Mouse (Mus musculus) CH12F3 (cell line): ENCODE results near the gene Mrpl51.

Source experiments
- in situ Hi-C: fragments of 300-500 bp; cut with MboI; formaldehyde crosslinking; loops from 2 replicates; pipeline ENCODE4 v1.14.3; 2020; ENCODE audit warnings: low sequenced_read_pairs

The Mrpl51 gene

GRCm38 (mm10) chr6:125191332-125192015, at the start of gene Mrpl51, which contains the start of gene Ncapd2:
Gene Mrpl51 (plus strand): TSS chr6:125191801.
Gene Ncapd2 (minus strand): TSS chr6:125191701.
- in situ Hi-C loops: no loop called here

- in situ Hi-C loops: no loop called here
Observed at GRCm38 (mm10) chr6:125142436-125142835, 49.2 kb upstream of the Mrpl51 start.

GRCm38 (mm10) chr6:125143128-125143527, 48.5 kb upstream of the Mrpl51 start:
- in situ Hi-C loops: no loop called here

GRCm38 (mm10) chr6:125143904-125144303, 47.7 kb upstream of the Mrpl51 start:
- in situ Hi-C loops: no loop called here

GRCm38 (mm10) chr6:125145001-125145400, 46.6 kb upstream of the Mrpl51 start, which contains the start of gene Iffo1:
Gene Iffo1 (plus strand): TSS chr6:125145241.
- in situ Hi-C loops: no loop called here

GRCm38 (mm10) chr6:125145479-125145951, 46.1 kb upstream of the Mrpl51 start:
- in situ Hi-C loops: no loop called here

GRCm38 (mm10) chr6:125146148-125146547, 45.5 kb upstream of the Mrpl51 start:
- in situ Hi-C loops: no loop called here

- in situ Hi-C loops: no loop called here
Observed at GRCm38 (mm10) chr6:125146797-125147196, 44.8 kb upstream of the Mrpl51 start.

GRCm38 (mm10) chr6:125147329-125147728, 44.3 kb upstream of the Mrpl51 start:
- in situ Hi-C loops: no loop called here

- in situ Hi-C loops: no loop called here
Observed at GRCm38 (mm10) chr6:125148251-125148925, 43.2 kb upstream of the Mrpl51 start.

GRCm38 (mm10) chr6:125148926-125149568, 42.6 kb upstream of the Mrpl51 start:
- in situ Hi-C loops: no loop called here

GRCm38 (mm10) chr6:125149569-125149950, 42.0 kb upstream of the Mrpl51 start:
- in situ Hi-C loops: no loop called here

GRCm38 (mm10) chr6:125152212-125153017, 39.2 kb upstream of the Mrpl51 start:
- in situ Hi-C loops: loop anchor here (10.0 kb wide), 1 partner anchor 122 kb away; no protein-coding TSS in a partner anchor

GRCm38 (mm10) chr6:125153018-125153389, 38.6 kb upstream of the Mrpl51 start:
- in situ Hi-C loops: loop anchor here (10.0 kb wide), 1 partner anchor 122 kb away; no protein-coding TSS in a partner anchor

- in situ Hi-C loops: loop anchor here (10.0 kb wide), 1 partner anchor 121 kb away; no protein-coding TSS in a partner anchor
Observed at GRCm38 (mm10) chr6:125153682-125154081, 37.9 kb upstream of the Mrpl51 start.

GRCm38 (mm10) chr6:125154550-125154949, 37.1 kb upstream of the Mrpl51 start:
- in situ Hi-C loops: loop anchor here (10.0 kb wide), 1 partner anchor 120 kb away; no protein-coding TSS in a partner anchor

GRCm38 (mm10) chr6:125155262-125155661, 36.3 kb upstream of the Mrpl51 start:
- in situ Hi-C loops: loop anchor here (10.0 kb wide), 1 partner anchor 120 kb away; no protein-coding TSS in a partner anchor

GRCm38 (mm10) chr6:125156491-125156890, 35.1 kb upstream of the Mrpl51 start:
- in situ Hi-C loops: loop anchor here (10.0 kb wide), 1 partner anchor 118 kb away; no protein-coding TSS in a partner anchor

GRCm38 (mm10) chr6:125156903-125157614, 34.5 kb upstream of the Mrpl51 start:
- in situ Hi-C loops: loop anchor here (10.0 kb wide), 1 partner anchor 118 kb away; no protein-coding TSS in a partner anchor
